Mouse (Mus musculus) frontal cortex, adult 2 months (tissue): ENCODE data around the gene D13Ertd608e. TPM values are rescaled to one million over a fixed set of nuclear protein-coding genes. Genes with fewer than 3 reads are reported as not detected.

Experiments used
- polyA plus RNA-seq: library from polyadenylated mRNA; depleted of rRNA; stranded (reverse); fragments of >200 nt; gene quantifications from 2 replicates; pipeline ENCODE4 v1.2.3, GENCODE M21; 2012; rRNA removed

Gene D13Ertd608e
- polyA plus RNA-seq, 1 experiment = not detected

Other genes with a start within 250 kb of the D13Ertd608e start
- gene Ccl28, start 212.2 kb upstream of the D13Ertd608e start, polyA plus RNA-seq = 0.19 and 2.3 TPM in 2 replicates
- gene Hmgcs1, start 145.6 kb upstream of the D13Ertd608e start, polyA plus RNA-seq = 174 and 189 TPM in 2 replicates
- gene Nim1k, start 80.1 kb upstream of the D13Ertd608e start, polyA plus RNA-seq = 9.2 and 10.2 TPM in 2 replicates
- 29.3 and 30.3 TPM in 2 replicates for gene Zfp131, start 45.1 kb upstream of the D13Ertd608e start, polyA plus RNA-seq
- gene AF067063, start 5.8 kb upstream of the D13Ertd608e start, polyA plus RNA-seq = not detected in 2 replicates
- gene Tcstv1, start 58.8 kb downstream of the D13Ertd608e start, polyA plus RNA-seq = not detected in 2 replicates
- not detected in 2 replicates for gene Gm21761, start 93.3 kb downstream of the D13Ertd608e start, polyA plus RNA-seq
- gene B020031M17Rik, start 114.8 kb downstream of the D13Ertd608e start, polyA plus RNA-seq = not detected in 2 replicates
- not detected in 2 replicates for gene Gm36079, start 191.0 kb downstream of the D13Ertd608e start, polyA plus RNA-seq
- gene Gm21188, start 216.2 kb downstream of the D13Ertd608e start, polyA plus RNA-seq = 0.11 and 0.16 TPM in 2 replicates